Comparison of ENCODE assay signal across 8 mouse cellular contexts in the genomic region with DNA sequence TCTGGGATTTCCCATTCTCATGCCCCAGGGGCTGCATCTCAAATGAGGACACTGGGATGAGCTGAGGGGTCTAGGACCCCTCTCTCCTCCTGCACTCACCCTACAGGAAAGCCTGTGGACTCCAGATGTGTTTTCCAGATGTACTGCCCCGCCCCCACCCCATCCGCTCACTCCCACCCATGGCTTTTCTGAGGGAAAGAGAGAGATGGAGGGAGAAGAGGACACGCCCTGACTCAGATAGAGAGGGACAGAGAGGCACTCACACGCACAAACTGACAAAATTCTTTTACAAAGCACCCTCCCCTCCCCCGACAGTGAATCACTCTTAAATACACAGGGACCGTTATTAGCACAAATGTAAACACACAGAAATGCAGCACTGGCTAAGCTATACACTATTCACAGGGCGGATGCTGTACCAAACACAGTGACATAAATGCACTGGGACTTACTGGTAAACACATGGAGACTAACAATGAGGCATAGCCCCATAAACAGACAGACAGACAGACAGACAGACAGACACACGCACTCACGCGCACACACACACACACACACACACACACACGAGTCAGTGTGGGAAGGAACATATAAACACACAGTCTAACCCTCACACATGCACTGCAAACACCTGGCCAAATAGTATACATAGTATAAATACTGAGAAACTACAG. TPM values are rescaled to one million over a fixed set of nuclear protein-coding genes. Genes with fewer than 3 reads are reported as not detected.
DNase-seq lines count a peak whose midpoint lies in the region; ATAC-seq and TF ChIP-seq lines count a peak whose summit lies in the region.

No protein-coding gene starts in this region.

- no peaks in the 10 kb centered on the region for H3K9me3 ChIP-seq in hindbrain, embryonic 12.5 days (replicated peaks)

- peaks cover 15% of the 10 kb centered on the region for H3K4me1 ChIP-seq in hindbrain, embryonic 12.5 days

- no peaks in the 10 kb centered on the region for H3K36me3 ChIP-seq in hindbrain, embryonic 12.5 days

- H3K9ac ChIP-seq in hindbrain, embryonic 12.5 days: peak overlapping the region; percentile 59

- TF ChIP-seq CTCF in gastrocnemius, adult 2 months (IDR thresholded peaks at IDR 0.05): no peak

- H3K27ac ChIP-seq in gastrocnemius, adult 2 months: peak overlapping the region; percentile 88
- no peak overlapping the region for H3K27ac ChIP-seq in hindbrain, embryonic 12.5 days

- H3K4me3 ChIP-seq in gastrocnemius, adult 2 months: peak overlapping the region; percentile 69
- H3K4me3 ChIP-seq in hindbrain, embryonic 12.5 days: peak overlapping the region; percentile 32

- no peak for DNase-seq in gastrocnemius, adult 2 months
- DNase-seq in gastrocnemius, adult 18-20 months (ENCODE audit: low spot score): no peak
- peak; percentile 26 for DNase-seq in T-cell, adult 2 months (ENCODE audit: low spot score)
- peak; percentile 73 for DNase-seq in lung, postnatal 10 days
- DNase-seq in right cerebral cortex, adult 18-20 months: no peak
- DNase-seq in gastrocnemius, postnatal 10 days: no peak
- no peak for DNase-seq in spleen, postnatal 4 days (ENCODE audit: low spot score in 2 of 2)

- no peaks in the 10 kb centered on the region for H3K27me3 ChIP-seq in hindbrain, embryonic 12.5 days

- intact Hi-C loops in gastrocnemius, adult 2 months (cut with DNase I): no loop called here

- peak; percentile 30 for ATAC-seq in hindbrain, embryonic 12.5 days (ENCODE audit: low FRiP score)

- H3K4me2 ChIP-seq in hindbrain, embryonic 12.5 days (replicated peaks): peak overlapping the region; percentile 56

- WGBS in hindbrain, embryonic 12.5 days: 45% methylated on average over 11 of the region's 11 CpGs

RNA-seq across cellular contexts. Expression of gene Axl, which starts 6.4 kb away (rescaled TPM):
- total RNA-seq in gastrocnemius, adult 2 months (2021): 10 to 100 TPM; 39.9 to 48.6 TPM
- total RNA-seq in gastrocnemius, adult 18-20 months (2021): 10 to 100 TPM; 27.6 to 42.7 TPM
- polyA plus RNA-seq in hindbrain, embryonic 12.5 days (2016; fragmentation: Nextera tagmentation; extraction: Ambion mirVana): 36.6 and 40.8 TPM in 2 replicates
- total RNA-seq in gastrocnemius, postnatal 10 days (2021): 100 to 1,000 TPM in 1 of 2 experiments, 10 to 100 TPM in 1; 89.3 to 110 TPM

RNA-seq across cellular contexts. Expression of gene Hnrnpul1, which starts 27.5 kb away (rescaled TPM):
- 10 to 100 TPM; 66.3 to 72.8 TPM for total RNA-seq in gastrocnemius, adult 2 months (2021)
- total RNA-seq in gastrocnemius, adult 18-20 months (2021): 10 to 100 TPM; 69.1 to 73.4 TPM
- polyA plus RNA-seq in hindbrain, embryonic 12.5 days (2016; fragmentation: Nextera tagmentation; extraction: Ambion mirVana): 68.6 and 76.6 TPM in 2 replicates
- total RNA-seq in gastrocnemius, postnatal 10 days (2021): 10 to 100 TPM; 91.8 to 98.1 TPM

RNA-seq across cellular contexts. Expression of gene Cyp2s1, which starts 34.6 kb away (rescaled TPM):
- total RNA-seq in gastrocnemius, adult 2 months (2021): under 1 TPM; 0.10 to 0.56 TPM
- under 1 TPM; 0.16 to 0.28 TPM for total RNA-seq in gastrocnemius, adult 18-20 months (2021)
- 1.8 TPM in 2 replicates for polyA plus RNA-seq in hindbrain, embryonic 12.5 days (2016; fragmentation: Nextera tagmentation; extraction: Ambion mirVana)
- under 1 TPM; 0.27 to 0.52 TPM for total RNA-seq in gastrocnemius, postnatal 10 days (2021)

Comparison
In these comparisons a context has a peak if more than half of its experiments do, and no peak if none do; other contexts are left out.
1. DNase-seq: peak in T-cell, adult 2 months (single experiment) and lung, postnatal 10 days (single experiment); none in gastrocnemius, adult 2 months (single experiment), gastrocnemius, adult 18-20 months (single experiment), right cerebral cortex, adult 18-20 months (single experiment), gastrocnemius, postnatal 10 days (single experiment) and spleen, postnatal 4 days (0 of 2).